Mouse (Mus musculus) lung, postnatal 0 days (tissue): ENCODE results near the gene Nrap.

Source experiments
- CTCF ChIP-seq: IDR thresholded peaks from 2 replicates; pipeline ENCODE4 v1.5.1; 2016; ENCODE audit warnings: antibody characterized with exemption, mild to moderate bottlenecking
- EP300 ChIP-seq: IDR thresholded peaks from 2 replicates; pipeline ENCODE4 v1.6.1; 2016; ENCODE audit warnings: antibody characterized with exemption, mild to moderate bottlenecking, control low read depth

DNA sequence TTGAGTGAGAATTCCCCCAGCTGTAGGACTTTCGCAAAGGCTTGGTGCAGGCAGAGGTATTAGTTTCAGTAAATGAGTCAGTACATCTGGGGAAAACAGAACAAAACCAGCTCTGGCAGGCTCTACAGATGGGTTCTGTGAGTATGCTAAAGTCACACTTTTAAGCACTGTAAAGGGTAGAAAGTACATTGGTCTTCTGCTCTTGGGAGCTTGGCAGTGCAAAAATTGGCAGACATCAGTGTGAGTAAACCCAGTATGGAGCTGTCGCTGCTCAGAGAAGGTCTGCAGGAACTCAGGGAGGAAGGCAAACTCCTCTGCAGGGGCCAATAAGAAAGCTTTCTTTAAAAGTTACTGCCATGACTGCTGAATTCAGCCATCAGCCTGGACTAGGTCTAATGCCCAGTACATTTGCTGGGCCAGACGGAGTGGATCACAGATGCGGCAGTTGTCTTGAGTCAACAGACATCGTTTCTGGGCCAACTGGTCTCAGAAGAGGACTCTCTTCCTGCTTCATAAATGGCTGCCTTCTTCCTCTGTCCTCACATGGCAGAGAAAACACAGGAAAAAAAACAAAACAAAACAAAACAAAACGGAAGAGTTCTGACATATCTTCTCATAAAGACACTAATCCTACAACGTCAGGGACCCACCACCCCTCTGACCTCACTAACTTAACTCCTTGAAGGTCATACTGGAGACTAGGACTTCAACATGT lies 48.7 kb upstream of the Nrap start:
- TF ChIP-seq CTCF (no peak), EP300 (no peak)
